8 mouse cellular contexts compared by ENCODE assay signal in genomic region chr3:84815461-84815860, GRCm38 (mm10). TPM values are rescaled to one million over a fixed set of nuclear protein-coding genes. Genes with fewer than 3 reads are reported as not detected.
DNase-seq lines count a peak whose midpoint lies in the region; ATAC-seq and TF ChIP-seq lines count a peak whose summit lies in the region.

No protein-coding gene starts in this region.

- peak; percentile 30 for DNase-seq in urinary bladder, adult 2 months (ENCODE audit: low spot score)
- no peak for DNase-seq in urinary bladder, postnatal 10 days (ENCODE audit: low spot score)
- DNase-seq in embryonic facial prominence, embryonic 11.5 days (ENCODE audit: low spot score) = peak; percentile 39
- DNase-seq in heart, adult 8-10 months (ENCODE audit: low spot score) = peak; percentile 11
- peak; percentile 38 for DNase-seq in kidney, adult 2 months
- no peak for DNase-seq in liver, adult 2 months (ENCODE audit: extremely low read depth, low read depth, low spot score)
- peak; percentile 22 for DNase-seq in midbrain, postnatal 0 days (ENCODE audit: low spot score)
- DNase-seq in splenic B cell, adult 2 months (ENCODE audit: low read depth, low spot score) = peak; percentile 66

- ATAC-seq in embryonic facial prominence, embryonic 11.5 days (replicated peaks; ENCODE audit: insufficient number of reproducible peaks, low FRiP score, low TSS enrichment, low read depth) = no peak
- ATAC-seq in midbrain, postnatal 0 days (ENCODE audit: low FRiP score) = no peak

- no peak for TF ChIP-seq POLR2A in kidney, adult 2 months (IDR thresholded peaks at IDR 0.05; ENCODE audit: low read depth, low read length)
- no peak for TF ChIP-seq POLR2A in liver, adult 2 months (IDR thresholded peaks at IDR 0.05; ENCODE audit: extremely low read depth, insufficient read depth, low read length)

- no peaks in the 10 kb centered on the region for H3K36me3 ChIP-seq in embryonic facial prominence, embryonic 11.5 days (replicated peaks; ENCODE audit: control insufficient read depth, insufficient read depth, low read depth, low read length)
- no peaks in the 10 kb centered on the region for H3K36me3 ChIP-seq in kidney, adult 2 months (ENCODE audit: control insufficient read depth, insufficient read depth, low read length)
- no peaks in the 10 kb centered on the region for H3K36me3 ChIP-seq in liver, adult 2 months (ENCODE audit: control insufficient read depth, insufficient read depth, low read length)
- no peaks in the 10 kb centered on the region for H3K36me3 ChIP-seq in midbrain, postnatal 0 days (ENCODE audit: insufficient read depth, low read length)
- no peaks in the 10 kb centered on the region for H3K36me3 ChIP-seq in splenic B cell, adult 2 months (ENCODE audit: control insufficient read depth, insufficient read depth, low read length, poor library complexity, severe bottlenecking)

- TF ChIP-seq CTCF in kidney, adult 2 months (conservative IDR thresholded peaks at IDR 0.05; ENCODE audit: insufficient read depth, insufficient read length, low read depth, low read length) = no peak
- no peak for TF ChIP-seq CTCF in liver, adult 2 months (IDR thresholded peaks at IDR 0.05; ENCODE audit: low read depth, low read length)
- TF ChIP-seq CTCF in midbrain, postnatal 0 days (IDR thresholded peaks at IDR 0.05) = no peak

- peak overlapping the region; percentile 98 for H3K4me3 ChIP-seq in embryonic facial prominence, embryonic 11.5 days (ENCODE audit: low read depth, low read length)
- H3K4me3 ChIP-seq in kidney, adult 2 months (ENCODE audit: insufficient read depth, low read depth, low read length) = peak overlapping the region; percentile 83
- peak overlapping the region; percentile 93 for H3K4me3 ChIP-seq in liver, adult 2 months (ENCODE audit: insufficient read depth, low read depth, low read length)
- peak overlapping the region; percentile 97 for H3K4me3 ChIP-seq in midbrain, postnatal 0 days (ENCODE audit: low read depth, low read length)

- no peaks in the 10 kb centered on the region for H3K27me3 ChIP-seq in embryonic facial prominence, embryonic 11.5 days (ENCODE audit: control insufficient read depth, insufficient read depth, low read length)
- no peaks in the 10 kb centered on the region for H3K27me3 ChIP-seq in kidney, adult 2 months (replicated peaks; ENCODE audit: control insufficient read depth, insufficient read depth, low read length)
- no peaks in the 10 kb centered on the region for H3K27me3 ChIP-seq in liver, adult 2 months (ENCODE audit: control insufficient read depth, insufficient read depth, low read length)
- H3K27me3 ChIP-seq in midbrain, postnatal 0 days (ENCODE audit: insufficient read depth, low read length) = no peaks in the 10 kb centered on the region
- H3K27me3 ChIP-seq in splenic B cell, adult 2 months (ENCODE audit: control insufficient read depth, insufficient read depth, low read length, poor library complexity, severe bottlenecking) = no peaks in the 10 kb centered on the region

- H3K27ac ChIP-seq in embryonic facial prominence, embryonic 11.5 days (replicated peaks; ENCODE audit: low read depth, low read length) = peak overlapping the region; percentile 89; the same call in 1 of the 2 replicates
- H3K27ac ChIP-seq in kidney, adult 2 months (ENCODE audit: insufficient read depth, low read depth, low read length) = no peak overlapping the region
- H3K27ac ChIP-seq in liver, adult 2 months (replicated peaks; ENCODE audit: insufficient read depth, low read depth, low read length) = no peak overlapping the region
- H3K27ac ChIP-seq in midbrain, postnatal 0 days (ENCODE audit: low read depth, low read length) = peak overlapping the region; percentile 94

- under 1% methylated on average over 29 of the region's 29 CpGs for WGBS in embryonic facial prominence, embryonic 11.5 days
- WGBS in kidney, adult 2 months = under 1% methylated on average over 29 of the region's 29 CpGs
- WGBS in liver, adult 2 months = under 1% methylated on average over 29 of the region's 29 CpGs
- WGBS in midbrain, postnatal 0 days = under 1% methylated on average over 29 of the region's 29 CpGs

- no peaks in the 10 kb centered on the region for H3K4me1 ChIP-seq in embryonic facial prominence, embryonic 11.5 days (ENCODE audit: control insufficient read depth, insufficient read depth, low read length)
- no peaks in the 10 kb centered on the region; the same call in 1 of the 2 replicates for H3K4me1 ChIP-seq in kidney, adult 2 months (ENCODE audit: control insufficient read depth, insufficient read depth, low read length)
- H3K4me1 ChIP-seq in liver, adult 2 months (ENCODE audit: control insufficient read depth, insufficient read depth, low read length) = peaks cover 4% of the 10 kb centered on the region; the same call in 1 of the 2 replicates
- H3K4me1 ChIP-seq in midbrain, postnatal 0 days (ENCODE audit: insufficient read depth, low read length) = no peaks in the 10 kb centered on the region; the same call in 1 of the 2 replicates

- peak overlapping the region; percentile 97 for H3K4me2 ChIP-seq in embryonic facial prominence, embryonic 11.5 days (ENCODE audit: low read depth, low read length)
- peak overlapping the region; percentile 99 for H3K4me2 ChIP-seq in midbrain, postnatal 0 days (ENCODE audit: low read depth, low read length, poor library complexity, severe bottlenecking)

- peak overlapping the region; percentile 86 for H3K9ac ChIP-seq in embryonic facial prominence, embryonic 11.5 days (replicated peaks; ENCODE audit: low read length)
- H3K9ac ChIP-seq in liver, adult 2 months (ENCODE audit: low read depth, low read length) = peak overlapping the region; percentile 86
- H3K9ac ChIP-seq in midbrain, postnatal 0 days (replicated peaks; ENCODE audit: low read length, poor library complexity, severe bottlenecking) = peak overlapping the region; percentile 87

- H3K79me2 ChIP-seq in liver, adult 2 months (ENCODE audit: control insufficient read depth, insufficient read depth, low read length) = peaks cover 8% of the 10 kb centered on the region; the same call in 1 of the 2 replicates

- no peaks in the 10 kb centered on the region for H3K9me3 ChIP-seq in embryonic facial prominence, embryonic 11.5 days (replicated peaks; ENCODE audit: control insufficient read depth, low read length)
- no peaks in the 10 kb centered on the region for H3K9me3 ChIP-seq in midbrain, postnatal 0 days (ENCODE audit: low read length)

RNA-seq across cellular contexts. Expression of gene Fbxw7, which starts 0.4 kb away (rescaled TPM):
- 11.6 and 12.8 TPM in 2 replicates for polyA plus RNA-seq in urinary bladder, adult 2 months (2012; rRNA removed)
- 11.7 and 13.1 TPM in 2 replicates for polyA plus RNA-seq in embryonic facial prominence, embryonic 11.5 days (2014; fragmentation: Nextera tagmentation; extraction: Ambion mirVana)
- total RNA-seq in heart, adult 8-10 months (2022) = 10 to 100 TPM; 40.0 to 44.7 (median 41.3) TPM
- polyA plus RNA-seq in kidney, adult 2 months (2012; rRNA removed) = 3.3 and 4.1 TPM in 2 replicates
- 4.2 and 5.6 TPM in 2 replicates for total RNA-seq in liver, adult 2 months (2014; rRNA removed)
- polyA plus RNA-seq in liver, adult 2 months (2012; rRNA removed) = 1.4 and 1.7 TPM in 2 replicates
- 42.1 and 46.9 TPM in 2 replicates for total RNA-seq in midbrain, postnatal 0 days (2014; rRNA removed)
- 34.4 TPM in 2 replicates for polyA plus RNA-seq in midbrain, postnatal 0 days (2015; fragmentation: Nextera tagmentation; extraction: Ambion mirVana)

Comparison
In these comparisons a context has a peak if more than half of its experiments do, and no peak if none do; other contexts are left out.
1. DNase-seq: peak in urinary bladder, adult 2 months (single experiment), embryonic facial prominence, embryonic 11.5 days (single experiment), heart, adult 8-10 months (single experiment), kidney, adult 2 months (single experiment), midbrain, postnatal 0 days (single experiment) and splenic B cell, adult 2 months (single experiment); none in urinary bladder, postnatal 10 days (single experiment) and liver, adult 2 months (single experiment).
2. H3K27ac ChIP-seq: peak in embryonic facial prominence, embryonic 11.5 days (single experiment) and midbrain, postnatal 0 days (single experiment); none in kidney, adult 2 months (single experiment) and liver, adult 2 months (single experiment).
3. Peak in every context shown above with its lines, with median percentiles within 50 percentile points of each other: H3K4me3 ChIP-seq and H3K9ac ChIP-seq.